Mouse (Mus musculus) testis, adult 2 months (tissue): ENCODE results near the gene Syn3. TPM values are rescaled to one million over a fixed set of nuclear protein-coding genes. Genes with fewer than 3 reads are reported as not detected.
A peak's percentile ranks its signal among the peaks of the same experiment; 100 is the strongest.

Source experiments
- H3K27ac ChIP-seq: fragments of 200-500 bp; 2 replicates; pipeline ENCODE4 v1.5.1; 2012; ENCODE audit warnings: low read depth, low read length; ENCODE audit not compliant: control insufficient read depth, insufficient read depth
- H3K27me3 ChIP-seq: fragments of 200-500 bp; 2 replicates; pipeline ENCODE4 v1.6.1; 2012; ENCODE audit warnings: mild to moderate bottlenecking, low read length, moderate library complexity; ENCODE audit not compliant: control insufficient read depth, insufficient read depth
- H3K36me3 ChIP-seq: fragments of 200-500 bp; 2 replicates; pipeline ENCODE4 v1.6.1; 2012; ENCODE audit warnings: mild to moderate bottlenecking, low read length; ENCODE audit not compliant: control insufficient read depth, insufficient read depth
- H3K4me1 ChIP-seq: fragments of 200-500 bp; 2 replicates; pipeline ENCODE4 v1.6.1; 2012; ENCODE audit warnings: low read length; ENCODE audit not compliant: control insufficient read depth, insufficient read depth
- H3K4me3 ChIP-seq: fragments of 200-500 bp; 2 replicates; pipeline ENCODE4 v1.5.1; 2012; ENCODE audit warnings: low read depth, mild to moderate bottlenecking, low read length, moderate library complexity, mixed read lengths; ENCODE audit not compliant: control insufficient read depth
- CTCF ChIP-seq: fragments of 200-500 bp; IDR thresholded peaks from 2 replicates; pipeline ENCODE4 v1.5.1; 2012; ENCODE audit warnings: low read depth, mild to moderate bottlenecking, inconsistent platforms, low read length, moderate library complexity; ENCODE audit not compliant: control insufficient read depth, insufficient read depth, insufficient replicate concordance
- POLR2A ChIP-seq: fragments of 200-500 bp; IDR thresholded peaks from 2 replicates; pipeline ENCODE4 v1.6.1; 2012; ENCODE audit warnings: low read depth, mild to moderate bottlenecking, inconsistent platforms, low read length, moderate library complexity; ENCODE audit not compliant: control insufficient read depth
- polyA plus RNA-seq: library from polyadenylated mRNA; depleted of rRNA; stranded (reverse); fragments of >200 nt; gene quantifications from 2 replicates; pipeline ENCODE4 v1.2.3, GENCODE M21; 2012

The Syn3 gene
- polyA plus RNA-seq, 1 experiment, result 0.84 TPM

GRCm38 (mm10) chr10:86026354-86026753 is 472.3 kb downstream of the Syn3 start:
- no peak for TF ChIP-seq POLR2A
- TF ChIP-seq CTCF, result no peak
- H3K4me1 ChIP-seq, result peaks cover 2% of the 10 kb centered on the region; the same call in 1 of the 2 replicates
- H3K27me3 ChIP-seq, result no peaks in the 10 kb centered on the region
- H3K36me3 ChIP-seq, result peaks cover 4% of the 10 kb centered on the region
- no peak overlapping the region for H3K27ac ChIP-seq
- H3K4me3 ChIP-seq, result no peak overlapping the region

DNA sequence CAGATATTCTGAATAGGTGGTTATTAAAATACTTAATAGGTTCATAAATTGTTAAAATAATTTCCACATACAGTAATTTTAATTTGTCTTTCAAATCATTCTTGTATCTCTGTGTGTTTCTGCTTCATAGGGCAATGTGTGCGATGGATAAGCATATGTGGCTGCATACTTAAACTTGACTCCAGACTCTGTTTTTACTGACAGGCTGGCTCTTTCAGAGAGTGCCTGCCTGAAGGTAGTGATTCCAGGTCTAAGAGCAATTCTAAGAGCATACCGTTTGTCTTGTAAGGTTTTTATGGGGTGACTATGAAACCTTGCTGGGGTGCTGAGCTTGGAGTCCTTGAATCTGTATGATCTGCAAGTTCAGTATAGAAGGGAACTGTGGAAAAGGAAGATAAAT is 472.8 kb downstream of the Syn3 start:
- Histone ChIP-seq H3K36me3 (peaks cover 1% of the 10 kb centered on the region; the same call in 1 of the 2 replicates), H3K4me3 (no peak overlapping the region), H3K4me1 (peaks cover 2% of the 10 kb centered on the region; the same call in 1 of the 2 replicates), H3K27me3 (no peaks in the 10 kb centered on the region), H3K27ac (no peak overlapping the region)
- TF ChIP-seq CTCF (no peak), POLR2A (no peak)

- Histone ChIP-seq H3K27ac (no peak overlapping the region), H3K36me3 (no peaks in the 10 kb centered on the region), H3K4me1 (peaks cover 2% of the 10 kb centered on the region; the same call in 1 of the 2 replicates), H3K27me3 (no peaks in the 10 kb centered on the region), H3K4me3 (no peak overlapping the region)
- TF ChIP-seq CTCF, result no peak
- no peak for TF ChIP-seq POLR2A
Observed at GRCm38 (mm10) chr10:86023149-86023548, 475.5 kb downstream of the Syn3 start.

DNA sequence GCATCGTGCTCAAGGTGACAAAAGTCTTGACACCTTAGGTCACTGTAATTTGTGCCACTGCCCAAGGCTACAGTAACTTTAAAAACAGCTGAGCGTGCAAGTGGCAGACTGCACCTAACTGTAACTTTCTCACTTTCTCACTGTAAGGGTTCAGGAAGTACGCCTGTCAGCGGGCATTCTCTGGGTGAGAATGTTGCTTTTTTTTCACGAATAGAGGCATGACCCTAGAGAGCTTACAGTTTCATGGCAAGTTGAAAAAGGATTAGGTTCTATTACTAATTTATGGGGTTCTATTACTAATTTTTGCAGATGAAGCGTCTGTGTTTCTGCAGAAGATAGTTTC is 476.3 kb downstream of the Syn3 start:
- peaks cover 2% of the 10 kb centered on the region; the same call in 1 of the 2 replicates for H3K4me1 ChIP-seq
- no peaks in the 10 kb centered on the region for H3K27me3 ChIP-seq
- TF ChIP-seq POLR2A (no peak), CTCF (no peak)
- H3K27ac ChIP-seq, result peak overlapping the region; percentile 90
- H3K36me3 ChIP-seq, result no peaks in the 10 kb centered on the region
- peak overlapping the region; percentile 93 for H3K4me3 ChIP-seq

- H3K27ac ChIP-seq, result peak within 1 kb of the TSS; percentile 90
- H3K4me3 ChIP-seq, result peak within 1 kb of the TSS; percentile 93
- H3K36me3 ChIP-seq, result no peaks in the 10 kb centered on the region
- no peaks in the 10 kb centered on the region for H3K27me3 ChIP-seq
- H3K4me1 ChIP-seq, result peaks cover 2% of the 10 kb centered on the region; the same call in 1 of the 2 replicates
- TF ChIP-seq CTCF (peak; percentile 84), POLR2A (peak; percentile 50)
Observed at GRCm38 (mm10) chr10:86021749-86022473, 476.8 kb downstream of the Syn3 start, which contains the start of gene Fbxo7. Gene Fbxo7, plus strand, starts transcription at chr10:86021972.

DNA sequence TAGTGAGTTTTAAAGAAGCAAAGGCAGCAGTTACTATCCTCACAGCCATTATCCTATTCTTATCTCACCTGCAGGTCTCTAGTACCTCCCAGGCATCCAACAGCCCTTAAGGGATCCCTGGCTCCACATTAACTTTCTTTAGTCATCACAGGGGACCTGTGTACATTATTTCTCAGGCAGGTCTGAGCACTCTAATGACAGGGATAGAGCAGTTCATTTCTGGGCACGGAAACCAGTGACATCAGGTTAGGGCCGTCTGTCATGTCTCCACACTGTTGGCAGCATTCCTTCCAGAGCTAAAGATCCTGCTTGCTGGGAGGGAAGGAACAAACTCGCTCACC is 477.3 kb downstream of the Syn3 start:
- H3K4me1 ChIP-seq, result peaks cover 2% of the 10 kb centered on the region; the same call in 1 of the 2 replicates
- H3K27ac ChIP-seq, result peak overlapping the region; percentile 23; the same call in 1 of the 2 replicates
- no peaks in the 10 kb centered on the region for H3K36me3 ChIP-seq
- TF ChIP-seq POLR2A (no peak), CTCF (no peak)
- no peaks in the 10 kb centered on the region for H3K27me3 ChIP-seq
- H3K4me3 ChIP-seq, result peak overlapping the region; percentile 93

DNA sequence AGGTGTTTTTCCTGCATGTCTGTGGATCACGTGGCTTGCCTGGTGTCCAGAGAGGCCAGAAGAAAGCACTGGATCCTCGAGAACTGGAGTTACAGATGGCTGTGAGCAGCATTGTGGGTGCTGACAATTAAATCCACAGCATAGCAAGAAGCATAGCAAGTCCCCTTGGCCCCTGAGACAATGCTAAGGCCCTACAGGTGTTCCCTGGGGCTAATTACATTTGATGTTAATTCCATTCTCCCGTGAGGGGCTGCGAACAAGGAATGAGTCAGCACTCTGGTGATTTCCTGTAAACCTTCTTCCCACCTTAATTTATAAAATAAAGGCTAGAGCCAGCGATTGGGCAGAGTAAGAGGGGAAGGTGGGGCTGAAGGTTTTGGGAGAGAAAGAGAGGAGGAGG is 479.9 kb downstream of the Syn3 start:
- peaks cover 2% of the 10 kb centered on the region; the same call in 1 of the 2 replicates for H3K4me1 ChIP-seq
- no peaks in the 10 kb centered on the region for H3K36me3 ChIP-seq
- no peaks in the 10 kb centered on the region for H3K27me3 ChIP-seq
- no peak overlapping the region for H3K4me3 ChIP-seq
- TF ChIP-seq POLR2A, result no peak
- TF ChIP-seq CTCF, result no peak
- H3K27ac ChIP-seq, result no peak overlapping the region
